Mouse (Mus musculus): ENCODE measurements at regions not wholly inside any gene's neighbourhood (a gene's known extent, or its start where the extent isn't known, plus 50 kb on each side); places are given as distances from the start of the nearest gene placed in this dataset.

DNA sequence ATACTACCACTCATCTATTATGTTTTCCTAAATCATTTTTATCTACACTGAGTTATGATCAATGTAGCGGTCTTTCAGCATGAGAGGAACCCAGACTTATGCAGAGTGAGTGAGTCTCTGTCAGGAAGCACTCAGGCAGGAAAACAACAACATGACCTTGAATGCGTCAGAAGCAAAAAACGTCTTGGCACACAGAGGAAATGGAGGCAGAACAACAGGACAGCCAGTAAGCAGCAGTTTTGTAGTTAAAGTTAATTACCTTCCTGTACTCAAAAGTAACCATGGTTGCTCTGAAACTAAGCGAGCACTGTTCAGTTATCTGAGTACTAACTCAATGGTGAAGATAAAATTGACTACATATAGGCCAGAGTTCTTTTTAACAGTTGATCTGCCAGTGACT lies 205.4 kb downstream of the Gm9733 start:
- TF ChIP-seq CTCF (IDR thresholded peaks at IDR 0.05; ENCODE audit: borderline replicate concordance, extremely low read depth, insufficient read depth, insufficient read length) (no peak), POLR2A (IDR thresholded peaks at IDR 0.05; ENCODE audit: borderline replicate concordance, extremely low read depth, insufficient read depth, insufficient read length, poor library complexity, severe bottlenecking) (no peak)
